Mouse (Mus musculus): ENCODE measurements around the gene AC131692.1.
"Not testable (repeated sequence)": the region's sequence is repeated elsewhere in the genome, so short reads cannot be mapped to it uniquely, and the experiment has no call there.

AC131692.1 gene

DNA sequence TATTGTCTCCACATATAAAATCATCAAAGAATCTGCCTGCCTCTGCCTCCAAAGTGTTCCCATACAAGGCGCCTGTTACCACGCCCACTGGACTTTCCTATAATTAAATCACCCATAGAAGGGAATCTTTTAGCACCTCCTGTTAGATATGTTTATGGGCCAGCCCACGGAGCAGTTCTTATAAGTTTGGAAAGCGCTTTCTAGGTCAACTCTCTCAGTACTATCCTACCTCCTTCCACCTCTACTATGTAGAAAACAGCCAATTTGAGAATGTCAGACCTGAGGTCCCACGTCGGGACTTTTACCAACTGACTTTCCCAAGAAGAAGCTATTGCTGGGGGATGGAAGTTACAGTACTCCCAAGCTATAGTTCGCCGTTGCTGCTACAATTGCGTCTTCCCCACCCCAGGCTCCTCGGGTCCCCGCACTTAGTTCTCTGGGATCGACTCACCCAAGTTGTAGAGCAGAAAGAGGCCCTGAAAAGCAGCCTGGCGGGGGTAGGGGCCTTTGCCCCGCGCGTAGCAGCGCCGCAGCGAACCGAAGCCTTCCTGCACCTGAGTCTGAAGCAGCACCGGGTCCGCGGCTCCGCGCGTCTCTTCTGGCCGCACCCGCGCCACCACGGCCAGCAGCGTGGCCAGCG is 23.2 kb downstream of the AC131692.1 start:
- no peak for DNase-seq (ENCODE audit: low spot score in 2 of 2)

DNA sequence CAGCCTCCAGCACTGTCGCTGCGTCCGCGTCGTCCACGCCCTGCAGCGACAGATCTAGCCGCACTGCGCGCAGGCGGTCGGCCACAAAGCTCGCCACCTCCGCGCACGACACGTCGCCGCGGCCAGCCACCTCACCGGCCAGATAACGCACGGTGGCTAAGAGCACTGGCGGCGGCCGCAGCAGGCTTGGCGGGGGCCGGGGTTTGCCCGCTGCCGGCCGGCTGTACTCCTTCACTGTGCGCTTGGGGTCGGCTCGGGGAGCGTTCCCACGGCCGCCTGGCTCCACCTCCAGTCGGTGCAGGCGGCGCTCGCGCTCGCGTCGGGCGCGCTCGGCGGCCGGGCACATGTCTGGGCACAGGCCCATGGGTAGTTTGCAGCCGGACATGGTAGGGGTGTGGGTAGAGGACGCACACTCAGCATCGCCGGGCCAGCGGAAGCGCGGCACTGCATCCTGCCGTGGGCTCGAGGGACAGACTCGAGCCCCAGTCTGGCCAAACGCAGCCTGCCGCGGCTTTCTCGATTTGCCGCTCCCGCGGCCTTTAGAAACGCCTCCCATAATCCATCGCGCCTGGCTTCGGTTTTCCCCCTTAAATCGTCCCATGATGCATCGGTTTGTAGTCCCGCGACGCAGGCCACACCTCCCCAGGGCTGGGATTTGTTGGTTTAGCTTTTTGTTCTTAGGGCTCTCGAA is 23.9 kb downstream of the AC131692.1 start, which contains the start of gene Sac3d1:
Sac3d1 (minus strand) TSS at position 665 of the 691 bp plus-strand sequence.
- DNase-seq (ENCODE audit: low spot score in 2 of 2): peak; percentile 76 to 80

DNA sequence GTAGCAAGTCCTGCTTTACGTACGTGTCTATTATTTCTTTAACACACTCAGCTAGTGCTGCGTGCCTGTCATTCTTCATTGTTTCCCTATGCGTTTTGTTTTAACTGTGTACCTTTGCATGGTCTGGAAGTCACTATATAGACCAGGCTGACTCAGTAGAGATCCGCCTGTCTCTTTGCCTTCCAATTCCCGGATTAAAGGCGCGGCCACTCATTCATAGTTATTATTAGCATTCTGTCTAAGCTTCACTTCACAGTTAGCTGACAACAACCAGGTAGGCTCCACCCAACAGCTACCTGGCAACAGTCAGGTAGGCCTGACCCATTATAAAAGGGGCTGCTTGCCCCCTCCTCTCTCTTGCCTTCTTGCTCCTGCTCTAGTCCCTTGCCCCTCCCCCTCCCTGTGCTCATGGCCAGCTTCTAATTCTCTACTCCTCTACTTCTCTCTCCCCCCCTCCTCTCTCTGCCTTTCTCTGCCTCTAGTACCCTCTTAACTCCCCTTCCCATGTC is 24.5 kb downstream of the AC131692.1 start:
- DNase-seq (ENCODE audit: low spot score in 2 of 2): no peak

DNA sequence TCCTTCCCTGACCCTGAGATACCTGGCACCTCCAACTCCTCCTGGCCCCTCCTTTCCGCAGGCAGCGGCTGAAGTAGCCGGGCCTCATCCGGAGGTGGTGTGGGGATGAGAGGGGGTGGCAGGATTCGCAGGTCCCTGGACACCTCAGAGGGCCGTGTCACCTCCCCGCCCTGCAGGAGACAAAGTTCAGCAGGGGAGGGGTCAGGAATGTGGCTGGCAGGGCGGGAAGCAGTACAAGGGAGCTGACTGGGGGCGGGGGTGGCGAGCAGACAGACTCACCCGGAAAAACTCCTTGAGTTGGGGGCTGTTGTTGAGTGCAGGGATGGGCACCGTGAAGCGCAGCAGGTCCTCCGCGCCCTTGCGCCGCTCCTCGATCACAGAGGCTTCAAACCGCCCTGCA is 27.5 kb downstream of the AC131692.1 start:
- no peak for DNase-seq (ENCODE audit: low spot score in 2 of 2)

DNA sequence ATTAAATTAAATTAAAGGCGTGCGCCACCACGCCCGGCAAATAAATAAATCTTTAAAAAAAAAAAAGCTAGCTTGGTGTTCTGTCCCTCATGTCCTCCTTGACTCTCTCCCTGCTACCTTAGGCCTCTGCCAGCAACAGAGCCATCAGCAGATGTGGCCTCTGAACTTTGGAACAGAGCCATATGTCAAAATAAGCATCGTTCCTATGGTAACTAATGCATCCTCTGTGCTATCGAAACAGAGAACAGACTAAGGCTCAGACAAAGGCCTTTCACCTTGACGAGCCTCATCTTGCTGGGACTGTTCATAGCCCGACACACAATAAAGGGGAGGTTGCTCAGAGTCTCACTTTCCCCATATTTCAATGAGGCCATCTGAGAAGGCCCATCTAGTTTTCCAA is 29.1 kb downstream of the AC131692.1 start:
- DNase-seq (ENCODE audit: low spot score in 2 of 2): no peak

DNA sequence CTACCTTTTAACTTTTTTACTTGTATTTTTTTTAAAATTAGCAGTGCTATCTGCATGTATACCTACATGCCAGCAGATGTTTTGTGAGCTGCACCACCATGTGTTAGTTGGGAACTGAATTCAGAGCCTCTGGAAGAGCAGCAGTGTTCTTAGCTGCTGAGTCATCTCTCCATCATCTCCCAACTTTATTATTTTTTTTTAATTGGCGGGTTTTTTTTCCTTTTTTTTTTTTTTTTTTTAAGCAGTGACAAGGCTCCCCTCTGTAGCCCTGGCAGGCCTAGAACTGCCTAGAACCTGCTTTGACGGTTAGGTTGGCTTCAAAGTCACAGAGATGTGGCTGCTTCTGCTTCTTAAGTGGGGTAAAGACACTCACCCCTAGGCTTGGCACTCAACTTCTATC is 30.7 kb downstream of the AC131692.1 start:
- no peak for DNase-seq (ENCODE audit: low spot score in 2 of 2)

DNA sequence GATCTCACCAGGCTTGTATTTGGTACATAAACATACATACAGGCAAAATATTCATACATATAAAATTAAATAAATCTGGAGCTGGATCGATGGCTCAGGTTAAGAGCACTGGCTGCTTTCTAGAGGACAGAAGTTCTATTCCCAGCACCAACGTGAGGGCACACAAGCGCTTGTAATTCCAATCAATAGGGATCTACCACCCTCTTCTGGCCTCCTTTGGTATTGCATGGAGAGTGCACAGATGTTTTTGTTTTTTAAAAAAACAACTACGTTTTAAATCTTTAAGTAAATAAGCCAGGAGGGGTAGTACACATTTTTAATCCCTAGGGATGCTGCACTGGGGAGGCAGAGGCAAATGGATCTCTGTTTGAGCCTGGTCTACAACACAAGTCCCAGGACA is 32.1 kb downstream of the AC131692.1 start:
- peak in 1 of 2 experiments; percentile 69 for DNase-seq (ENCODE audit: low spot score in 2 of 2)

DNA sequence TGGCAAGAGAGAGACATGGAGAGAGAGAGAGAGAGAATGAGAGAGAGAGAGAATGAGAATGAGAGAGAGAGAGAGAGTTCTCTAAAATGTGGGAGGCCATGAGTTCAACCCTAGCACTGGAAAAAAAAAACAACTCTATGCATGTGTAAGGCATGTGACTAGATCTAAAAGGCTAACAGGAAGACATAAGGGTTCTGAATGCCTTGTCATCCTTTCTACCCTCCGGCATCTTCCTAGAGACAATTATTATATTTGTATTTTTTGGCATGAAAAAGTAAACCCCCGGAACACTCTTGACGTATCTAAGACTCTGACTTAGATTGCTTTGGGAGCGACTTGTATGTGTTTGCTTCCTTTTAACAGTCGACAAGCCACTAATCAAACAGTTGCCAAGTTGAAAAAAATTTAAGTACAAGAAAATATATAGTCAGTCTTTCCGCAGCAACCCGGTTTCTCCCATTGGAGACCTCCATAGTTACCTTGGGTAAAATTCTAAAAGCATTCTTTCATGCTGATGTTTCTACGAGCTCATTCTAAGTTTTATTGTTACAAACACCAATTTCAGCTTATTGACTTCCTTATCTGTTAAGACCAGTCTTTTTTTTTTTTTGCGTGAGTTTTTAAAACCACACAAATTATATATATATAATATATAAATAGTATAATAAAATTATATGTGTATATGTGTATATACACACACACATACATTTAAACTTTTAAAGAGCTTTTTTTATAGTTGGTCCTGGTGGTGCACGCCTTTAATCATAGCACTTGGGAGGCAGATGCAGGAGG is 32.8 kb downstream of the AC131692.1 start:
- DNase-seq (ENCODE audit: low spot score in 2 of 2): no peak

DNA sequence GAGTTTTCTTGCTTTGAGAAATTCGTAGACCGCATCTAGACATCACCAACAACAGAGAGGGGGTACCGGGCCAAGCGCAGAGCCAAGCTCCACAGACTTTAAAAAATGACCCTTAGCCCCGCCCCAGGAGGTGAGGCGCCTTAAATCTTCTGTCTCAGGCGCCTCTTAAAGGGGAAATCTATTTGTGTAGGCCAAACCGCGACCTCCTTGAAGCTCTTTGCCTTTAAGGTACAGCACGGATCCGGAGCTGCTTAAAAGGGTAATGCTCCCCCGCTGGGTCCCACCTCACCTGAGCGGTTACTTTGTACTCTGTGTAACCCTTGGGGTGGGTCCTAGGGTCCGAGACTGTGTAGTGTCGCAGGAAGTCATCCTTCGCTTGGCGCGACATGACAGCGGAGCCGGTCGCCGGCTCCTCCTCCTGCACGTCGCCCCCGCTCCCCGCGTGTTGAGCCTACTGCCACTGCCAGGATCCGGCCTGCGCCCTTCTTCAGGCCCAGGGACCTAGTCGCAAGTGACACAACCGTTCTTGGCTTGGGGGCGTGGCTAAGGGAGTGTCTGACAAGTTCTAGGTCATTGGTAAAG is 33.6 kb downstream of the AC131692.1 start, which contains the start of gene Snx15:
Snx15 (minus strand) TSS at position 545 of the 582 bp plus-strand sequence.
- DNase-seq (ENCODE audit: low spot score in 2 of 2): peak; percentile 90 to 93

DNA sequence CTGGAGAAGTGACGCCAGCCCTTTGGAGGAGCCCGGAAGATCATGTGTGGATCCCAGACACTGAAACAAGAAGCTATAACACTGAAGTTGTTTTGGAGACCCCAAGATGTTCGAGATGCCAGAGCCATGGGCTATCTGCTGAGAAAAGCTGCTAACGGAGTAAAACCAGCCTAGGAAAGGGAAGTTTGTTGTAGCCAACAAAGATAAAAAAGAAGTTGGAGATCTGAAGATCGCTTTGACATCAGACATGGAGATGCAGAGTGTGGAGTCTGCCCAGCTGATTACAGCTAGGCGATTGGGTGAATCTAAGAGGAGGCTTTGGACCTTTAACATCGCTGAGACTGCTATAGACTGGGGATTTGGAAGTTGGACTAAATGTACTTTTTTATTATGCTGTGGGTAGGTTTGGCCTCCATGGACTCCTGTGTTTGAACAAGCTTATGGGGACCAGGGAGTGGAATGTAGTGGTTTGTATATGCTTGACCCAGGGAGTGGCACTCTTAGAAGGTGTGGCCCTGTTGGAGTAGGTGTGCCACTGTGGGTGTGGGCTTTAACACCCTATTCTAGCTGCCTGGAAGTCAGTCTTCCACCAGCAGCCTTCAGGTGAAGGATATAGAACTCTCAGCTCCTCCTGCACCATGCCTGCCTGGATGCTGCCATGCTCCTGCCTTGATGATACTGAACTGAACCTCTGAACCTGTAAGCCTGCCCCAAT is 36.4 kb downstream of the AC131692.1 start:
- not testable (repeated sequence) for DNase-seq (ENCODE audit: low spot score in 2 of 2)

DNA sequence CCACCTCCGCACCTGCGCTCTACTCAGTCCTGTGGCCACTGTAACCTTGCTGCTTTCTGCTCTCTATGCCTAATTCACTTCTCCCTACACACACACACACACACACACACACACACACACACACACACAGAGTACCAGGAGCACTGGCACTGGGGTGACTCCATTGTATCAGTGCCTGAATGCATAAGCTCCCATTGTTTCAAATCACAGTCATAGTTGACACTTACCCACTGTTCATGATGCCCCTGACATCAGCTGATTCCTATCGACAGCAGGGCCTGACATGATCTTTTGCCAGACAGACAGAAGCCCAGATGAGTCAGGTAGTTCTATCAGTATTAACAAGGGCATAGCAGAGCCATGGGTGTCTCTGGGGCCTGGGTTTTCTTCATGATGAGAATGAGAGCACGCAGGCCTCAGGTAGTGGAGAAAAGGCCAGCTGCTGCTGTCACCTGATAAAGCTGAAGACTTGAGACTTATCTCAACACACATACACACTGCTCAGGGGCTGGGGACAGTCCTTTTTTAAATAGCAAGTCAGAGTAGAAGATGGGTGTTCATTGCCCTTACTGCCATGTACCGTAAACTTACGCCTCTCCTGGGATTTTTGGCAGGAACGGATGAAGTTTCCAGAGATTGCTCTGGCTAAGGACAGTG is 38.1 kb downstream of the AC131692.1 start:
- DNase-seq (ENCODE audit: low spot score in 2 of 2): peak in 1 of 2 experiments; percentile 16

DNA sequence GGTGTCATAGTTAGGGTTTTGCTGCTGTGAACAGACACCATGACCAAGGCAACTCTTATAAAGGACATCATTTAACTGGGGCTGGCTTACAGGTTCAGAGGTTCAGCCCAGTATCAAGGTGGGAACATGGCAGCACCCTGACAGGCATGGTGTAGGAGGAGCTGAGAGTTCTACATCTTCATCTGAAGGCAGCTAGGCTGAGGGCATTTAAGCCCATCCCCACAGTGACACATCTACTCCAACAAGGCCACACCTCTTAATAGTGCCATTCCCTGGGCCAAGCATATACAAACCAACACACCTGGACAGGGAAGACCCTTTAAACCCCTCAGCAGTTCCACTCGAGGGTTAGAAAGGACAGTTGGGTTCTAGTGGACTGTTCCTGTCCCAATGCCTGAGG is 39.0 kb downstream of the AC131692.1 start:
- not testable (repeated sequence) for DNase-seq (ENCODE audit: low spot score in 2 of 2)

DNA sequence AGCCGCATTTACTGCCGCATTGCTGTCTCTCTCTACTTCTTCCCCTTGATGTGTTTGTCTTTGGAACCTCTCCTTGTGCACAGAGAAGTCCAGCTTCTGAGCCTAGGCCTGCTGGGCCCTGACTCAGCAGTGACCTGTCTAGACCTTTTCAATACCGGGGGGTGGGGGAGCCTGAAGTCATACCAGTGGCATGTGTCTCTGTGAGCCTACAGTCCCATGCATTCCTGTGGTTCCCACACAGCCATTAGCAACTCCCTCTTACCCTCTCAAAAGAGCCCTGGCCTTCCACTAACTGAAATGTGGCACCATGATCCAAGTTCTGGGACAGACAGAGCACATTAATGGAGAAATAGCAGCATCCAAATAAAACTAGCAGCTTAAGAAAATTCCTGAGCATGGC is 42.2 kb downstream of the AC131692.1 start:
- DNase-seq (ENCODE audit: low spot score in 2 of 2): no peak

DNA sequence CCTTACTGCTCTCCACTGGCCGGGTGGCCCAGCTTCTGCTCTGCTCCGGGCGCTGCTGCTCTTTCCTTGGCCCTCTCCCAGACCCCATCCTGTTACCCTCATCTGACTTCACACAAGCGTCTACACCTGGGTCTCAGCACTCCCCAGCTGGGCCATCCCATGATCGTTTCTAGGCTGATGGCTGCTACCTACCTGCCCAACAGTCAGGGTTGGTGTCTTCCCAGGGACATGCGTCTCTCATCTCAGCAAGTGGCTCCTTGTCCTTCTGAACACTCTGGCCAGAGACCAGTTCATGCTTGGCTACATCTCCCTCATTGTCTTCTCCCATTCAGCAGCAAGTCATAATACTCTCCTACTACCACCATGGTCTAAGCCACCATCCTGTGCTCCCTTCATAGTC is 45.5 kb downstream of the AC131692.1 start:
- no peak for DNase-seq (ENCODE audit: low spot score in 2 of 2)

DNA sequence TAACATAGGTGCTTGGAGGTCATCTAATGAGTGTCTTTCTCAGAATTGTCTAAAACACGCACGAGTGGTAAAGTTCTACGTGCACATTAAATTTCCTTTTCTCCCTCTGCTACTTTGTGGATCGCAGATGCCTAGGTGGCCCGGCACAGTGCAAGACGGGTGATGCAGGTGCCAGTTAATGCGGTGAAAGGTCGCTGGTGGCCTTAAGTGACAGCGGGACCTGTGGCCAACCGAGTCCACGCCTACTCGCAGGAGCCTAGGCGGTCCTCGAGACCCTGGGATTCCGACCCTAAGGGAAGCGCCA is 46.1 kb downstream of the AC131692.1 start:
- no peak for DNase-seq (ENCODE audit: low spot score in 2 of 2)

DNA sequence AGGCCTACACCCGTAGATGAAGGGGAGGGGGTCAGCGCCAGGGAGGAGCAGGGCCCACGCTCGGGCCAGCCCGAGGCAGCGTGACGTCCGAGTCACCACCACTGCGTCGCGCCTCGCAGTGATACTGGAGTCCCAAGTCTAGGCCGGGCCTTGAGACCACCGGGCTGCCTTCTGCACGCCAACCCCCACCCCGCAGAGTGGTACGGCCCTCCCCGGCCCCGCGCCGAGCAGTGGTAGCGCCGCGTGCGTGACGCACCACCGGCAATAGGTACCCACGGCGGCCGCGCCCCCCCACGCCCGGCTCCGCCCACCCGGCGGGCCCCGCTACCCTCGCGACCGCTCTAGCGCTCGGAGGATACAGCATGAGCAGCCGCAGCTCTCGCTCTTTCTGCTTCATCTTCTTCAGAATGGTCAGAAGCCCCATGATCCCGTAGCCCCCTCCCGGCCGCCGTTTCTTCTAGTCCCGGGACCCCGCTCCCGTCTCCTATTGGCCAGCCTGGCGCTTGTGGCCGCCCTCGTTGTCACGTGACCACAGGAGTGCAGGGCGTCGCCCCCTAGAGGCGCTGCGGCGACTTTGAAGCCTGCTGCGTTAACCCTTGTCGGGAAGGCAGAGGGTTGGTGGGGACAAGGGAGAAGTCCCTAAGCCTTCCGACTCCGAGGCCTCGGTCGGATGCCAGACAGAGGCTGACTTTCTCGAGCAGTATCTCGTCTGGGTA is 46.6 kb downstream of the AC131692.1 start, which contains the start of gene Batf2:
Batf2 (plus strand) TSS at position 306 of the 716 bp plus-strand sequence.
- peak; percentile 82 to 89 for DNase-seq (ENCODE audit: low spot score in 2 of 2)

DNA sequence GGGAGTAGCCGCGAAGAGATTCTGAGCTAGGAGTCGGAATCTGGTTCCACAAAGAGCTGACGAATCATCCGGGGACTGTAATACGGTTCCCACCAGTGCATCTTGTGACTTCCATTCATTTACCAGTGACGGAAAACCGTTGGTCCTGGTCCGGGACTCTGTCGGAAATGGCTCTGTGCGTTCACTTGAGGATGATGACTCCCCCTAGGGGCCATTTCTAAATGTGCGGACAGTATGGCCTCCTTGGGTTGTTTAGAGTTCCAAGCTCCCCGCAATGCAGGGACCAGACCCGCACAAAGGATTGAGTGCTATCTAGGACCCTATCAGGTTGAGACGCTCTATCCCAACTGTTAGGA is 47.2 kb downstream of the AC131692.1 start, which contains the start of gene Arl2:
Arl2 (minus strand) TSS at position 155 of the 356 bp plus-strand sequence.
- DNase-seq (ENCODE audit: low spot score in 2 of 2): peak; percentile 58 to 74

DNA sequence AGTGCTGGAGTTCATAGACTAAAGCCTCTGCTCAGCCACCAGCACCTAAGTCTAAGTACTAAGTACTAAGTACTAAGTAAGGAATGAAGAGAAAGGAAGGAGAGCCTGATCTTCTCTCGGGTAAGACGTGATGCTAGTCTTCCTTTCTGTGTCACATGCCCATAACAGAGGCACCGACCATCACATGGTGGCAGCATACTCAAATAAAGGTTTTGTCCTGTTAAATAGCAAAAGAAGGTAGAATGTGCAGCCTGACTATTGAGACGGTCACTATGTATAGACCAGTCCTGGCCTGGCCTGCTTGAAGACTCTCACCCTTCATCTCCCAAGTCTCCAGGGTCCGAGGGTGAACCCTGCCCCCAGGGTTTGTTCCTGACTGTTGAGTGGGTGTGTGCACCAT is 50.6 kb downstream of the AC131692.1 start:
- DNase-seq (ENCODE audit: low spot score in 2 of 2): no peak

All from spleen, postnatal 14 days (tissue).